Mouse (Mus musculus): ENCODE data around the gene Piwil4. TPM values are rescaled to one million over a fixed set of nuclear protein-coding genes. Genes with fewer than 3 reads are reported as not detected.

Gene Piwil4
- total and polyA plus RNA-seq, 3 experiments: 24.8 to 31.7 TPM; not detected in 1

- peaks cover 2 to 4% of the 10 kb centered on the region in 2 experiments; a peak in 2 of 4 replicates for H3K36me3 ChIP-seq (ENCODE audit: control insufficient read depth in 1 of 2, insufficient read depth in 2 of 2, low read length in 2 of 2)
- H3K79me2 ChIP-seq (ENCODE audit: control insufficient read depth, insufficient read depth, low read length, poor library complexity): no peaks in the 10 kb centered on the region
- no peaks in the 10 kb centered on the region for H3K4me1 ChIP-seq (ENCODE audit: control insufficient read depth in 1 of 2, insufficient read depth in 2 of 2, low read length in 2 of 2)
- H3K4me3 ChIP-seq (ENCODE audit: control insufficient read depth in 1 of 2, insufficient read depth in 1 of 2, low read depth in 2 of 2, low read length in 2 of 2): no peak overlapping the region
- H3K9me3 ChIP-seq (replicated peaks; ENCODE audit: insufficient read depth, low read length): no peaks in the 10 kb centered on the region
- TF ChIP-seq SMC3 (IDR thresholded peaks at IDR 0.05; ENCODE audit: low read depth, low read length): no peak
- TF ChIP-seq POLR2A (IDR thresholded peaks at IDR 0.05; ENCODE audit: control insufficient read depth in 1 of 2, insufficient read depth in 1 of 2, low read depth in 1 of 2, low read length in 2 of 2, poor library complexity in 1 of 2): no peak
- no peak for TF ChIP-seq JUND (IDR thresholded peaks at IDR 0.05; ENCODE audit: low read depth, low read length)
- TF ChIP-seq ZMIZ1 (IDR thresholded peaks at IDR 0.05; ENCODE audit: low read depth, low read length): no peak
- no peak for TF ChIP-seq GABPA (IDR thresholded peaks at IDR 0.05; ENCODE audit: low read depth, low read length)
- TF ChIP-seq MAX (IDR thresholded peaks at IDR 0.05; ENCODE audit: low read length): no peak
- no peak for TF ChIP-seq MAFK (IDR thresholded peaks at IDR 0.05; ENCODE audit: borderline replicate concordance, low read depth, low read length)
- TF ChIP-seq HCFC1 (IDR thresholded peaks at IDR 0.05; ENCODE audit: low read depth, low read length): no peak
- no peak overlapping the region for H3K9ac ChIP-seq (ENCODE audit: control insufficient read depth, low read depth, low read length, poor library complexity, severe bottlenecking)
- H3K27ac ChIP-seq (ENCODE audit: control insufficient read depth, low read depth, low read length): no peak overlapping the region
- H3K27me3 ChIP-seq (ENCODE audit: control insufficient read depth in 1 of 2, insufficient read depth in 2 of 2, low read length in 2 of 2): peaks cover 16 to 18% of the 10 kb centered on the region in 2 experiments
- DNase-seq (ENCODE audit: low read depth, low spot score): no peak
Observed at GRCm38 (mm10) chr9:14728365-14728764, 12.2 kb downstream of the Piwil4 start.

DNA sequence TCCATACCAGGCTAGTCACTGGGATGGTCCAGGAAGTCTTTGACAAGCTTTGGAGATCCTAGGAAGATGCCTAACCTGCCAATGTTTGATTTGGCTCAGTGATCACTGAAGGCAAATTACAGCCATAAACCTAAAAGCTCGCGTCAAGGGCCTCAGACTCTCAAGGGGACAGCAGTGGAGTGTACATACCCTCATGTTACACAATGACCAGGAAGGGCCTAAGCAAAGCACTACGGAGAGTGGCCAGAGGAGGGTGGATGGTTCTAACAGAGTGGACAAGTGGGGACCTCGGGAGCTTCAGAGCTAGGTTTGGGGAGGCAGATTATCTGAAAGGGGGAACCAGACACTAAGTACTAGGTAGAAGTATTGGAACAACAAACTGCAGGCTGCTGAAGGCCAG is 13.9 kb downstream of the Piwil4 start:
- DNase-seq (ENCODE audit: low read depth, low spot score): no peak
- H3K79me2 ChIP-seq (ENCODE audit: control insufficient read depth, insufficient read depth, low read length, poor library complexity): no peaks in the 10 kb centered on the region
- H3K4me1 ChIP-seq (ENCODE audit: control insufficient read depth in 1 of 2, insufficient read depth in 2 of 2, low read length in 2 of 2): no peaks in the 10 kb centered on the region
- H3K9me3 ChIP-seq (replicated peaks; ENCODE audit: insufficient read depth, low read length): no peaks in the 10 kb centered on the region
- no peak overlapping the region for H3K27ac ChIP-seq (ENCODE audit: control insufficient read depth, low read depth, low read length)
- H3K4me3 ChIP-seq (ENCODE audit: control insufficient read depth in 1 of 2, insufficient read depth in 1 of 2, low read depth in 2 of 2, low read length in 2 of 2): no peak overlapping the region
- H3K9ac ChIP-seq (ENCODE audit: control insufficient read depth, low read depth, low read length, poor library complexity, severe bottlenecking): no peak overlapping the region
- H3K36me3 ChIP-seq (ENCODE audit: control insufficient read depth in 1 of 2, insufficient read depth in 2 of 2, low read length in 2 of 2): peaks cover 2 to 4% of the 10 kb centered on the region in 2 experiments; a peak in 2 of 4 replicates
- no peak for TF ChIP-seq NELFE (IDR thresholded peaks at IDR 0.05; ENCODE audit: low read depth, low read length)
- peaks cover 4 to 15% of the 10 kb centered on the region in 2 experiments for H3K27me3 ChIP-seq (ENCODE audit: control insufficient read depth in 1 of 2, insufficient read depth in 2 of 2, low read length in 2 of 2)

DNA sequence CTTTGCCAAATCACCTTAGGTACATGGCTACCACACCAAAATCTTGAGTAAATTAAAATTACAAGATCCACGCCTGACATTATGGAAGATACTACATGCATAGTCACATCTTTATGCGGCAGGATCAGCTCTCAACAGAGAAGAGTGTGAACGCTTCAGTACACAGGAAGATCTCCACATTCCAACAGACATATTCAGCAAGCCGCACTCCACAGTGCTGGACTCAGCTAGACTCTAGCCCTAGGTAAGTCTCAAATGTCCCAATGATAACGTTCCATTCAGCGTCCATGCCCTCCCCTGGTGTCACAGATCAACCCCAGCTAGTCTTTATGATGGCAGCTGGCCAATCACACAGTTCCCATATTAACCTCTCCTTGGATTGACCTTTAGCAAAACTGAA is 14.5 kb downstream of the Piwil4 start:
- H3K4me1 ChIP-seq (ENCODE audit: control insufficient read depth in 1 of 2, insufficient read depth in 2 of 2, low read length in 2 of 2): no peaks in the 10 kb centered on the region
- peaks cover 4 to 15% of the 10 kb centered on the region in 2 experiments for H3K27me3 ChIP-seq (ENCODE audit: control insufficient read depth in 1 of 2, insufficient read depth in 2 of 2, low read length in 2 of 2)
- H3K4me3 ChIP-seq (ENCODE audit: control insufficient read depth in 1 of 2, insufficient read depth in 1 of 2, low read depth in 2 of 2, low read length in 2 of 2): no peak overlapping the region
- TF ChIP-seq GATA1 (IDR thresholded peaks at IDR 0.05; ENCODE audit: low read depth, low read length): no peak
- TF ChIP-seq POLR2AphosphoS5 (IDR thresholded peaks at IDR 0.05; ENCODE audit: borderline replicate concordance, low read depth, low read length): no peak
- no peak for TF ChIP-seq MYC (IDR thresholded peaks at IDR 0.05; ENCODE audit: low read depth, low read length)
- no peak for TF ChIP-seq TBP (IDR thresholded peaks at IDR 0.05; ENCODE audit: low read depth, low read length)
- TF ChIP-seq ZMIZ1 (IDR thresholded peaks at IDR 0.05; ENCODE audit: low read depth, low read length): no peak
- TF ChIP-seq CHD1 (IDR thresholded peaks at IDR 0.05; ENCODE audit: low read depth, low read length): no peak
- TF ChIP-seq GABPA (IDR thresholded peaks at IDR 0.05; ENCODE audit: low read depth, low read length): no peak
- TF ChIP-seq ZC3H11A (IDR thresholded peaks at IDR 0.05; ENCODE audit: low read depth, low read length): no peak
- TF ChIP-seq JUND (IDR thresholded peaks at IDR 0.05; ENCODE audit: low read depth, low read length): no peak
- TF ChIP-seq USF2 (IDR thresholded peaks at IDR 0.05; ENCODE audit: borderline replicate concordance in 1 of 2, insufficient read depth in 1 of 2, low read depth in 1 of 2, low read length in 2 of 2): no peak
- no peak for TF ChIP-seq MAX (IDR thresholded peaks at IDR 0.05; ENCODE audit: low read length)
- no peak for TF ChIP-seq POLR2A (IDR thresholded peaks at IDR 0.05; ENCODE audit: control insufficient read depth in 1 of 2, insufficient read depth in 1 of 2, low read depth in 1 of 2, low read length in 2 of 2, poor library complexity in 1 of 2)
- no peak overlapping the region for H3K9ac ChIP-seq (ENCODE audit: control insufficient read depth, low read depth, low read length, poor library complexity, severe bottlenecking)
- peaks cover 2 to 4% of the 10 kb centered on the region in 2 experiments; a peak in 2 of 4 replicates for H3K36me3 ChIP-seq (ENCODE audit: control insufficient read depth in 1 of 2, insufficient read depth in 2 of 2, low read length in 2 of 2)
- no peak for DNase-seq (ENCODE audit: low read depth, low spot score)
- no peaks in the 10 kb centered on the region for H3K9me3 ChIP-seq (replicated peaks; ENCODE audit: insufficient read depth, low read length)
- no peaks in the 10 kb centered on the region for H3K79me2 ChIP-seq (ENCODE audit: control insufficient read depth, insufficient read depth, low read length, poor library complexity)
- H3K27ac ChIP-seq (ENCODE audit: control insufficient read depth, low read depth, low read length): no peak overlapping the region

Measured in MEL (cell line).